Mouse (Mus musculus) lung, embryonic 14.5 days (tissue): Measurements from ENCODE around the gene Acsl6. TPM values are rescaled to one million over a fixed set of nuclear protein-coding genes. Genes with fewer than 3 reads are reported as not detected.

Experiments
- ATAC-seq: fragments of 200-750 bp; cut with Nextera tagmentation; 2 replicates; pipeline ENCODE4 v1.8.0; 2017; ENCODE audit warnings: mild to moderate bottlenecking, moderate TSS enrichment, moderate library complexity; ENCODE audit not compliant: insufficient read depth
- DNase-seq: peaks from one replicate; pipeline ENCODE4 v3.0.0-alpha.2; 2015
- H3K27ac ChIP-seq: fragments of 300-500 bp; sonication (generic); 2 replicates; pipeline ENCODE4 v1.5.1; 2014; ENCODE audit warnings: low read depth, mild to moderate bottlenecking, moderate library complexity
- H3K27me3 ChIP-seq: fragments of 300-500 bp; sonication (generic); 2 replicates; pipeline ENCODE4 v1.6.1; 2014; ENCODE audit warnings: low read length, control low read depth; ENCODE audit not compliant: insufficient read depth
- H3K36me3 ChIP-seq: fragments of 300-500 bp; sonication (generic); 2 replicates; pipeline ENCODE4 v1.6.1; 2014; ENCODE audit warnings: control low read depth; ENCODE audit not compliant: insufficient read depth
- H3K4me1 ChIP-seq: fragments of 300-500 bp; sonication (generic); 2 replicates; pipeline ENCODE4 v1.6.1; 2014; ENCODE audit warnings: antibody characterized with exemption, control low read depth; ENCODE audit not compliant: insufficient read depth
- H3K4me2 ChIP-seq: fragments of 300-500 bp; sonication (generic); 2 replicates; pipeline ENCODE4 v1.6.1; 2014; ENCODE audit warnings: mild to moderate bottlenecking
- H3K4me3 ChIP-seq: fragments of 300-500 bp; sonication (generic); 2 replicates; pipeline ENCODE4 v1.5.1; 2014; ENCODE audit warnings: low read depth, low read length
- H3K9ac ChIP-seq: fragments of 300-500 bp; sonication (generic); 2 replicates; pipeline ENCODE4 v1.6.1; 2014
- H3K9me3 ChIP-seq: fragments of 300-500 bp; sonication (generic); 2 replicates; pipeline ENCODE4 v1.6.1; 2016; ENCODE audit warnings: low read depth, low read length, control low read depth
- CTCF ChIP-seq: IDR thresholded peaks from 2 replicates; pipeline ENCODE4 v1.5.1; 2016; ENCODE audit warnings: antibody characterized with exemption, low read depth
- WGBS: fragments of 180-500 bp; shearing (Covaris S2); extraction: QIAGEN DNeasy Blood & Tissue Kit; methylation state at CpG from one replicate; pipeline ENCODE4 v1.1.7; 2014; 5-methylcytosine and 5-hydroxymethylcytosine counted together
- polyA plus RNA-seq: library from polyadenylated mRNA; unstranded; fragments of >200 nt; fragmentation: Nextera tagmentation; extraction: Ambion mirVana; gene quantifications from 2 replicates; pipeline ENCODE4 v1.2.1, GENCODE M21; 2014

Gene Acsl6
- polyA plus RNA-seq, 1 experiment from 2014 or later: 0.67 TPM

- no peak for ATAC-seq
- WGBS: 58% methylated on average over 2 of the region's 2 CpGs
Measured at GRCm38 (mm10) chr11:54310588-54310987, 7.0 kb downstream of the Acsl6 start.

GRCm38 (mm10) chr11:54312021-54312420, 8.4 kb downstream of the Acsl6 start:
- no peak for ATAC-seq
- no peak overlapping the region for H3K4me2 ChIP-seq
- H3K27me3 ChIP-seq: no peaks in the 10 kb centered on the region
- H3K36me3 ChIP-seq: no peaks in the 10 kb centered on the region
- H3K9me3 ChIP-seq: no peaks in the 10 kb centered on the region
- H3K4me3 ChIP-seq: no peak overlapping the region
- H3K4me1 ChIP-seq: no peaks in the 10 kb centered on the region
- H3K27ac ChIP-seq: no peak overlapping the region
- 17% methylated on average over 5 of the region's 5 CpGs for WGBS
- TF ChIP-seq CTCF: no peak
- no peak overlapping the region for H3K9ac ChIP-seq
- DNase-seq: no peak

More at GRCm38 (mm10) chr11:54310588-54310987, 7.0 kb downstream of the Acsl6 start:
- H3K9me3 ChIP-seq: no peaks in the 10 kb centered on the region
- no peak overlapping the region for H3K9ac ChIP-seq
- H3K4me2 ChIP-seq: no peak overlapping the region
- no peak for TF ChIP-seq CTCF
- H3K36me3 ChIP-seq: no peaks in the 10 kb centered on the region
- no peak overlapping the region for H3K4me3 ChIP-seq
- no peaks in the 10 kb centered on the region for H3K4me1 ChIP-seq
- H3K27ac ChIP-seq: no peak overlapping the region
- DNase-seq: no peak
- H3K27me3 ChIP-seq: no peaks in the 10 kb centered on the region

- no peak overlapping the region for H3K4me2 ChIP-seq
- ATAC-seq: no peak
- no peak overlapping the region for H3K4me3 ChIP-seq
- no peak overlapping the region for H3K9ac ChIP-seq
- H3K27ac ChIP-seq: no peak overlapping the region
- no peaks in the 10 kb centered on the region for H3K27me3 ChIP-seq
- DNase-seq: no peak
- H3K9me3 ChIP-seq: no peaks in the 10 kb centered on the region
- WGBS: 24% methylated on average over 1 of the region's 1 CpGs
- no peaks in the 10 kb centered on the region for H3K36me3 ChIP-seq
- TF ChIP-seq CTCF: no peak
- H3K4me1 ChIP-seq: no peaks in the 10 kb centered on the region
Measured at GRCm38 (mm10) chr11:54312603-54313002, 9.0 kb downstream of the Acsl6 start.

GRCm38 (mm10) chr11:54313391-54314360, 10.1 kb downstream of the Acsl6 start:
- Histone ChIP-seq H3K36me3 (no peaks in the 10 kb centered on the region), H3K9ac (no peak overlapping the region), H3K9me3 (no peaks in the 10 kb centered on the region), H3K4me1 (no peaks in the 10 kb centered on the region), H3K27me3 (no peaks in the 10 kb centered on the region), H3K27ac (no peak overlapping the region), H3K4me3 (no peak overlapping the region), H3K4me2 (no peak overlapping the region)
- DNase-seq: no peak
- no peak for ATAC-seq
- 64% methylated on average over 7 of the region's 7 CpGs for WGBS
- no peak for TF ChIP-seq CTCF

GRCm38 (mm10) chr11:54314740-54315139, 11.1 kb downstream of the Acsl6 start:
- no peak for DNase-seq
- H3K27me3 ChIP-seq: no peaks in the 10 kb centered on the region
- TF ChIP-seq CTCF: no peak
- 21% methylated on average over 3 of the region's 3 CpGs for WGBS
- H3K9me3 ChIP-seq: no peaks in the 10 kb centered on the region
- no peak overlapping the region for H3K4me2 ChIP-seq
- no peak overlapping the region; the same call in 1 of the 2 replicates for H3K9ac ChIP-seq
- H3K4me3 ChIP-seq: no peak overlapping the region
- ATAC-seq: no peak
- H3K4me1 ChIP-seq: no peaks in the 10 kb centered on the region
- H3K36me3 ChIP-seq: no peaks in the 10 kb centered on the region
- no peak overlapping the region for H3K27ac ChIP-seq

GRCm38 (mm10) chr11:54315336-54315735, 11.7 kb downstream of the Acsl6 start:
- 81% methylated on average over 5 of the region's 5 CpGs for WGBS
- no peaks in the 10 kb centered on the region for H3K36me3 ChIP-seq

GRCm38 (mm10) chr11:54317361-54317760, 13.8 kb downstream of the Acsl6 start:
- no peak overlapping the region for H3K4me2 ChIP-seq
- no peaks in the 10 kb centered on the region for H3K4me1 ChIP-seq
- no peak for TF ChIP-seq CTCF
- no peak for ATAC-seq
- 70% methylated on average over 8 of the region's 8 CpGs for WGBS
- no peak for DNase-seq
- H3K9me3 ChIP-seq: no peaks in the 10 kb centered on the region
- no peak overlapping the region for H3K27ac ChIP-seq
- no peak overlapping the region for H3K4me3 ChIP-seq
- no peaks in the 10 kb centered on the region for H3K36me3 ChIP-seq
- no peaks in the 10 kb centered on the region for H3K27me3 ChIP-seq
- H3K9ac ChIP-seq: no peak overlapping the region

More at GRCm38 (mm10) chr11:54315336-54315735, 11.7 kb downstream of the Acsl6 start:
- Histone ChIP-seq H3K9me3 (no peaks in the 10 kb centered on the region), H3K27me3 (no peaks in the 10 kb centered on the region), H3K4me2 (no peak overlapping the region), H3K4me3 (no peak overlapping the region), H3K9ac (no peak overlapping the region), H3K27ac (no peak overlapping the region), H3K4me1 (no peaks in the 10 kb centered on the region)
- TF ChIP-seq CTCF: no peak
- ATAC-seq (no peak), DNase-seq (no peak)
